Mouse (Mus musculus) myocyte (in vitro differentiated cells): ENCODE measurements around the gene March6.

Experiments
- POLR2A ChIP-seq: IDR thresholded peaks from one replicate; pipeline ENCODE4 v1.6.1; 2011; ENCODE audit warnings: low read depth, mild to moderate bottlenecking, control low read depth, moderate library complexity; ENCODE audit not compliant: insufficient read length
- REST ChIP-seq: IDR thresholded peaks from one replicate; pipeline ENCODE4 v1.6.1; 2011; ENCODE audit warnings: mild to moderate bottlenecking, control low read depth, moderate library complexity; ENCODE audit not compliant: insufficient read depth, insufficient read length

DNA sequence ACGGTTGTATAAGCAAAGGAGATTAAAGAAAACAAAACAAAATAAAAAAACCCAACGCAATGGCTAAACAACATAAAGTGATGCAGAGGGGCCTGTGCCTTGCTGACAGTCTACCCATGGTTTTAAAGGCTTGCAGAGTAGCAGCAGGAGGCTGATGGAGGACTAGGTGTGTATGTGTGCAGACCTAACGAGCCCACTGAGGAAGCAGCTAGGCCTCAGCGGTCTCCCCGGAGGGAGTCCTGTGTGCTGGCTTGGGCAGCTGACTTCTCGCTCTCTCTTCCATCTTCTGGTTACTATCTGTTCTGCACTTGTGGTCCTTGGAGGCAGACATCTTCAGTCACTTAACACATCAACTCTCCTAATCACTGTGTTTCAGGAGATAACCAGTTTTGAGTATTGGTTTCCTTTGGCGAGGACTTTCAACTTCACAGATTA is 76.0 kb downstream of the March6 start:
- no peak for TF ChIP-seq REST
- TF ChIP-seq POLR2A: no peak
